Mouse (Mus musculus) yolk sac, embryonic 10.5 days (tissue): Measurements from ENCODE around the gene Gm14597.
"Not testable (repeated sequence)": the region's sequence is repeated elsewhere in the genome, so short reads cannot be mapped to it uniquely, and the experiment has no call there.

Source experiments
- DNase-seq: peaks from one replicate; pipeline ENCODE4 v3.0.0-alpha.2; 2017; ENCODE audit warnings: low spot score

Gm14597 gene

GRCm38 (mm10) chrX:53608879-53609278 lies at the start of gene Gm14597:
TSS of gene Gm14597 (minus strand) at chrX:53608979.
- DNase-seq: not testable (repeated sequence)

- not testable (repeated sequence) for DNase-seq
Measured at GRCm38 (mm10) chrX:53652917-53653316, 44.1 kb upstream of the Gm14597 start.

- DNase-seq: no peak
Measured at GRCm38 (mm10) chrX:53645885-53646284, 37.1 kb upstream of the Gm14597 start.

- peak; percentile 66 for DNase-seq
Measured at GRCm38 (mm10) chrX:53642980-53643961, 34.5 kb upstream of the Gm14597 start, which contains the start of gene Rtl8a. TSS of gene Rtl8a (minus strand) at chrX:53643682.

- not testable (repeated sequence) for DNase-seq
Measured at GRCm38 (mm10) chrX:53642604-53642979, 33.8 kb upstream of the Gm14597 start.

- not testable (repeated sequence) for DNase-seq
Measured at GRCm38 (mm10) chrX:53638107-53638506, 29.3 kb upstream of the Gm14597 start.

- not testable (repeated sequence) for DNase-seq
Measured at GRCm38 (mm10) chrX:53611395-53611794, 2.6 kb upstream of the Gm14597 start.

GRCm38 (mm10) chrX:53610571-53610970 lies 1.8 kb upstream of the Gm14597 start:
- peak; percentile 19 for DNase-seq

GRCm38 (mm10) chrX:53608122-53608813 lies 511 bp downstream of the Gm14597 start:
- DNase-seq: peak; percentile 2

GRCm38 (mm10) chrX:53607242-53608121 lies 1.3 kb downstream of the Gm14597 start, which contains the start of gene Rtl8c:
TSS of gene Rtl8c (plus strand) at chrX:53608032.
- DNase-seq: peak; percentile 28

- not testable (repeated sequence) for DNase-seq
Measured at GRCm38 (mm10) chrX:53606176-53606575, 2.6 kb downstream of the Gm14597 start.

- not testable (repeated sequence) for DNase-seq
Measured at GRCm38 (mm10) chrX:53599993-53600392, 8.8 kb downstream of the Gm14597 start.

- not testable (repeated sequence) for DNase-seq
Measured at GRCm38 (mm10) chrX:53583404-53583803, 25.4 kb downstream of the Gm14597 start.

GRCm38 (mm10) chrX:53581407-53581806 lies 27.4 kb downstream of the Gm14597 start:
- not testable (repeated sequence) for DNase-seq

- DNase-seq: no peak
Measured at GRCm38 (mm10) chrX:53579311-53579710, 29.5 kb downstream of the Gm14597 start.
